Mouse (Mus musculus) induced T-regulatory cell, adult 2 months (primary cell): ENCODE results near the gene Mrpl58.

Source experiments
- DNase-seq: peaks from one replicate; pipeline ENCODE4 v3.0.0-alpha.2; 2012; ENCODE audit warnings: low read depth

Mrpl58 gene

GRCm38 (mm10) chr11:115403338-115404124 lies at the start of gene Mrpl58:
Mrpl58 (plus strand) TSS chr11:115403752.
- peak; percentile 92 for DNase-seq

GRCm38 (mm10) chr11:115354183-115354582 lies 49.4 kb upstream of the Mrpl58 start:
- DNase-seq, result peak; percentile 91

- DNase-seq, result peak; percentile 91
These were observed 45.1 kb upstream of the Mrpl58 start for GRCm38 (mm10) chr11:115358468-115358867.

- no peak for DNase-seq
These were observed 44.3 kb upstream of the Mrpl58 start for GRCm38 (mm10) chr11:115359293-115359692.

GRCm38 (mm10) chr11:115359726-115360125 lies 43.8 kb upstream of the Mrpl58 start:
- no peak for DNase-seq

- no peak for DNase-seq
These were observed 39.4 kb upstream of the Mrpl58 start for GRCm38 (mm10) chr11:115364136-115364535.

GRCm38 (mm10) chr11:115366039-115366705 lies 37.4 kb upstream of the Mrpl58 start:
- no peak for DNase-seq

GRCm38 (mm10) chr11:115366706-115367394 lies 36.7 kb upstream of the Mrpl58 start:
- peak; percentile 42 for DNase-seq

GRCm38 (mm10) chr11:115367395-115367944 lies 36.1 kb upstream of the Mrpl58 start, which contains the start of gene Hid1:
Hid1 (minus strand) TSS chr11:115367756.
- DNase-seq, result peak; percentile 86

- DNase-seq, result no peak
These were observed 33.2 kb upstream of the Mrpl58 start for GRCm38 (mm10) chr11:115370368-115370767.

- DNase-seq, result no peak
These were observed 32.2 kb upstream of the Mrpl58 start for GRCm38 (mm10) chr11:115371354-115371753.

- DNase-seq, result no peak
These were observed 31.5 kb upstream of the Mrpl58 start for GRCm38 (mm10) chr11:115372015-115372414.

- DNase-seq, result no peak
These were observed 30.8 kb upstream of the Mrpl58 start for GRCm38 (mm10) chr11:115372737-115373136.

- DNase-seq, result no peak
These were observed 29.5 kb upstream of the Mrpl58 start for GRCm38 (mm10) chr11:115373805-115374694.

GRCm38 (mm10) chr11:115374695-115375425 lies 28.7 kb upstream of the Mrpl58 start:
- DNase-seq, result no peak

GRCm38 (mm10) chr11:115376722-115377121 lies 26.8 kb upstream of the Mrpl58 start:
- no peak for DNase-seq

GRCm38 (mm10) chr11:115377254-115377653 lies 26.3 kb upstream of the Mrpl58 start:
- no peak for DNase-seq

- DNase-seq, result no peak
These were observed 25.7 kb upstream of the Mrpl58 start for GRCm38 (mm10) chr11:115377854-115378253.

GRCm38 (mm10) chr11:115381276-115381675 lies 22.3 kb upstream of the Mrpl58 start:
- DNase-seq, result no peak

- DNase-seq, result peak; percentile 43
These were observed 21.6 kb upstream of the Mrpl58 start, which contains the start of gene Cdr2l for GRCm38 (mm10) chr11:115381743-115382539. Cdr2l (plus strand) TSS chr11:115381916.
